Mouse (Mus musculus) midbrain, embryonic 16.5 days (tissue): ENCODE measurements around the gene Fam243. TPM values are rescaled to one million over a fixed set of nuclear protein-coding genes. Genes with fewer than 3 reads are reported as not detected.

ENCODE experiments used
- ATAC-seq: fragments of 200-750 bp; cut with Nextera tagmentation; 2 replicates; pipeline ENCODE4 v1.8.0; 2017; ENCODE audit warnings: moderate TSS enrichment
- H3K27ac ChIP-seq: fragments of 300-500 bp; sonication (generic); 2 replicates; pipeline ENCODE4 v1.5.1; 2014; ENCODE audit warnings: mild to moderate bottlenecking, low read length, mixed read lengths
- H3K27me3 ChIP-seq: fragments of 300-500 bp; sonication (generic); 2 replicates; pipeline ENCODE4 v1.6.1; 2014; ENCODE audit warnings: low read depth, low read length, mixed read lengths; ENCODE audit not compliant: control insufficient read depth, insufficient read depth
- H3K36me3 ChIP-seq: fragments of 300-500 bp; sonication (generic); 2 replicates; pipeline ENCODE4 v1.6.1; 2014; ENCODE audit warnings: mild to moderate bottlenecking, low read length, moderate library complexity, mixed read lengths; ENCODE audit not compliant: control insufficient read depth, insufficient read depth
- H3K4me1 ChIP-seq: fragments of 300-500 bp; sonication (generic); 2 replicates; pipeline ENCODE4 v1.6.1; 2014; ENCODE audit warnings: mild to moderate bottlenecking, low read length, mixed read lengths; ENCODE audit not compliant: control insufficient read depth, insufficient read depth
- H3K4me2 ChIP-seq: fragments of 300-500 bp; sonication (generic); 2 replicates; pipeline ENCODE4 v1.6.1; 2014; ENCODE audit warnings: mild to moderate bottlenecking, low read length, mixed read lengths
- H3K4me3 ChIP-seq: fragments of 300-500 bp; sonication (generic); 2 replicates; pipeline ENCODE4 v1.5.1; 2014; ENCODE audit warnings: low read depth, mild to moderate bottlenecking, low read length, moderate library complexity, mixed read lengths
- H3K9ac ChIP-seq: fragments of 300-500 bp; sonication (generic); 2 replicates; pipeline ENCODE4 v1.6.1; 2014; ENCODE audit warnings: low read depth, low read length, mixed read lengths
- H3K9me3 ChIP-seq: fragments of 300-500 bp; sonication (generic); replicated peaks from 2 replicates; pipeline ENCODE4 v1.6.1; 2014; ENCODE audit warnings: mild to moderate bottlenecking, low read length, mixed read lengths; ENCODE audit not compliant: control insufficient read depth, poor library complexity, severe bottlenecking
- WGBS: fragments of 180-500 bp; shearing (Covaris S2); extraction: QIAGEN DNeasy Blood & Tissue Kit; methylation state at CpG from one replicate; pipeline ENCODE4 v1.1.7; 2014; 5-methylcytosine and 5-hydroxymethylcytosine counted together
- polyA plus RNA-seq: library from polyadenylated mRNA; unstranded; fragments of >200 nt; fragmentation: Nextera tagmentation; extraction: Ambion mirVana; gene quantifications from 2 replicates; pipeline ENCODE4 v1.2.1, GENCODE M21; 2015

The Fam243 gene
- polyA plus RNA-seq, 1 experiment from 2014 or later: not detected

- H3K27me3 ChIP-seq: no peaks in the 10 kb centered on the region
- 85% methylated on average over 5 of the region's 5 CpGs for WGBS
These were observed 34.1 kb upstream of the Fam243 start for GRCm38 (mm10) chr16:92355366-92355765.

DNA sequence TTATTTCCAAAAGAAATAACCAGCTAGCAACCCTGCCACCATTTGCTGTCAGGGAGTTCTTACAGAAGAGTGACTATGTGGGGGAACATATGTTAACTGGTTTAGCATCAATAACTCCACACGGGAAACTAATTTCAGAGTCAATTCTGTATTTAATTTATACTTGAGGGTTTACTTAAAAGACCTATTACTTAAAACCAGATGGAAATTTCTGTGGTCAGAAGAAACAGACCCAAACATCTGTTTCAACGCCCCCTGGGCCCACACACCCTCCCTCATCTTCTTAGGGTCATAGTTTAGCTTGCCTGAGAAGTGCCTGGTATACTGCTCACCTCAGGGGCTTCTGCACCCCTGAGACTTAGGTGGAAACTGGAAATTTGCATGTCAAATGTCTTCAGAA lies 32.7 kb upstream of the Fam243 start:
- Histone ChIP-seq H3K4me1 (peaks cover 2% of the 10 kb centered on the region; the same call in 1 of the 2 replicates), H3K4me2 (no peak overlapping the region), H3K4me3 (no peak overlapping the region), H3K27ac (no peak overlapping the region), H3K9me3 (no peaks in the 10 kb centered on the region), H3K9ac (no peak overlapping the region), H3K27me3 (no peaks in the 10 kb centered on the region), H3K36me3 (no peaks in the 10 kb centered on the region)
- 72% methylated on average over 2 of the region's 2 CpGs for WGBS
- ATAC-seq: no peak

More at GRCm38 (mm10) chr16:92355366-92355765, 34.1 kb upstream of the Fam243 start:
- Histone ChIP-seq H3K4me3 (no peak overlapping the region), H3K9me3 (no peaks in the 10 kb centered on the region), H3K4me2 (no peak overlapping the region), H3K27ac (no peak overlapping the region), H3K4me1 (peaks cover 2% of the 10 kb centered on the region; the same call in 1 of the 2 replicates), H3K9ac (no peak overlapping the region), H3K36me3 (no peaks in the 10 kb centered on the region)
- ATAC-seq: no peak

DNA sequence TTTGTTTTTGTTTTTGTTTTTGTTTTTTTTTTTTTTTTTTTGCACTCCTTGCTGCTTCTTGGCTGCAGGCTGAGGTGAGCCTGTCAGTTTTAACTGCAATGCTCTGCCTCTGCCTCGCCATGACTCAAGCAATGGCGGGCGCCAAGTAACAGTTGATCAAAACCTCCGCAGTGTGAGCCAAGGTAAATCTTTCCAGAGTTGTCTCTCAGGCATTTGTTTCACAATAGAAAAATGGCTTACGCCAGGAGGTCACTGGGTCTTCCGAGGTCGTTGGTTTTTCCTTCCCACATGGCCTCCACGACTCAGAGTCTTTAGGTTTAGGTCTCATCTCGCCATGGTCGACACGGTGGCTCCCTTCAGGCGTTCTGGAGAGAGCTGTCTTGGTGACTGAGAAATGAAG lies 32.1 kb upstream of the Fam243 start:
- Histone ChIP-seq H3K9ac (no peak overlapping the region), H3K27me3 (no peaks in the 10 kb centered on the region), H3K36me3 (no peaks in the 10 kb centered on the region), H3K27ac (no peak overlapping the region), H3K9me3 (no peaks in the 10 kb centered on the region), H3K4me1 (peaks cover 2% of the 10 kb centered on the region; the same call in 1 of the 2 replicates), H3K4me3 (no peak overlapping the region), H3K4me2 (no peak overlapping the region)
- WGBS: 89% methylated on average over 12 of the region's 12 CpGs
- ATAC-seq: no peak

DNA sequence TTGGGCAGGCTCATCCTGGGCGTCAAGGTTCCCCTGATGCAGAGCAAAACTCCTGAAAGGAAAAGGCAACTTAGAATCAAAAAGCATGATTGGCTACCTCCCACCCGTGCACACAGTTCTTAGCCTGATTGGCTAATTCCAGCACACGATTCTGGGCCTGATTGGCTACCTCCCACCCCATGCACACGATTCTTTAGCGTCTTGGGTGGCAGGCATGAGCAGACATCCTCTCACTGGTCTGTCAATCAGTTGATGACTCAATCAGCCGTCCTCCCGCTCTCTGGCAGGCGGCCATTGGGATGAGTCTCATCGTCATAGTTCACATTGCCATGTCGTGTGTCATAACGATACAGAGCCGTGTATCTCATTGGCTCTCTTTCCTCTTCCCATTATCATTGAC lies 27.7 kb upstream of the Fam243 start:
- Histone ChIP-seq H3K4me2 (no peak overlapping the region), H3K4me3 (no peak overlapping the region), H3K9ac (no peak overlapping the region), H3K4me1 (no peaks in the 10 kb centered on the region), H3K27me3 (no peaks in the 10 kb centered on the region), H3K27ac (no peak overlapping the region), H3K9me3 (no peaks in the 10 kb centered on the region), H3K36me3 (no peaks in the 10 kb centered on the region)
- 0 out of 2 replicates have a peak, but pooled peaks have one; percentile 48 for ATAC-seq
- WGBS: 68% methylated on average over 12 of the region's 12 CpGs

DNA sequence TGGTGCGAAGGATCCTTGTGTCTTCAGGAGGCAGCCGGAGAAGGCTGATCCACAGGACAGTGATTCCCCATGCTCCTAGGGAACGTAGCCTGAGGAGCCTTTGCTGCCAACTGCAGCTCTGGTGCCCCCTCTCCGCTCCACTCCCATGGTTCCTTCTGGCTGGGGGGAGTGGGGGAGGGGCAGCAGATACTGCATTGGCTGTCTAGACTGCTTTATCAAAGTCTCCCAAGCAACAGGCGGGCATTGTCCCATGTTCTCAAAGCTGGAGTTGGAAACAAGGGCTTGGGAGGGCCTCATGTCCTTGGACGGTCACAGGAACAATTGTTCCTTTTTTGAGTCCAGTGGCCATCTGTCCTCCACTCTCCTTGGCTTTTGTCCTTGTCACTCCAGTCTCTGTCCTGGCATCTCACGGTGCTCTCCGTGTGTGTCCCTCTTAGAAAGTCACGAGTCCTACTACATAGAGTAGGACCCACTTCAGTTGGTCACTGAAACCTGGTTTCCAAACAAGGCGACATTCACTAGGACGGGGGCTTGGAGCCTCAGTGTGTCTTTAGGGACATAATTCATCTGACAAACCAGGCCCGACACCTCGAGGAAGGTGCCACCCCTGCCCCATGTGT lies 25.2 kb upstream of the Fam243 start:
- WGBS: 61% methylated on average over 13 of the region's 13 CpGs
- Histone ChIP-seq H3K36me3 (no peaks in the 10 kb centered on the region), H3K9ac (no peak overlapping the region), H3K4me1 (no peaks in the 10 kb centered on the region), H3K9me3 (no peaks in the 10 kb centered on the region), H3K27ac (no peak overlapping the region), H3K4me3 (no peak overlapping the region), H3K27me3 (no peaks in the 10 kb centered on the region), H3K4me2 (no peak overlapping the region)
- ATAC-seq: no peak

DNA sequence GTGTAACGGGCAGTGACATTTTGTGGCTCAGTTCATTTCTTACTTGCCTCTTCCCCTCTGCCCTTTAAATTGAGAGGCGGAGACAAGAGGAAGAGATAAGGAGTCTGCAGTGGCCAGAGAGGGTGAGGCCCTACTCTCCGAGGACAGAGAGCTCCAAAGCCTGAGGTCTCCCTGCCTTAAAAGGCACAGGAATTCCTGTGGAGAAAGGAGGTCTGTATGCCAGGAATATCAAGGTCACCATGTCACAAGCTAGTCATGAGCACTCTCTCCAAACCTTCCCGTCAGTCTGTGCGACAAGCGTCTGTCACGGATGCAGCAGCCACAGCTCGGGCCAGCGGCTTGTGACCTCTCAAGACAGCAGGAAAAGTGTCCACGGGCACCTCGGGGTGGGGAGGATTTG lies 23.9 kb upstream of the Fam243 start:
- WGBS: 64% methylated on average over 11 of the region's 11 CpGs
- no peak for ATAC-seq

GRCm38 (mm10) chr16:92340612-92341511 lies 19.6 kb upstream of the Fam243 start:
- peak overlapping the region; percentile 52 for H3K4me2 ChIP-seq
- no peak overlapping the region for H3K27ac ChIP-seq
- peak; percentile 75 for ATAC-seq
- H3K4me1 ChIP-seq: 0 out of 2 replicates have a peak, but pooled peaks cover 5% of the 10 kb centered on the region
- peak overlapping the region; percentile 28 for H3K4me3 ChIP-seq
- H3K9ac ChIP-seq: no peak overlapping the region
- 28% methylated on average over 27 of the region's 27 CpGs for WGBS
- no peaks in the 10 kb centered on the region for H3K36me3 ChIP-seq
- H3K27me3 ChIP-seq: no peaks in the 10 kb centered on the region
- no peaks in the 10 kb centered on the region for H3K9me3 ChIP-seq

More for the DNA sequence above, 23.9 kb upstream of the Fam243 start:
- Histone ChIP-seq H3K27ac (no peak overlapping the region), H3K4me3 (no peak overlapping the region), H3K36me3 (no peaks in the 10 kb centered on the region), H3K4me2 (no peak overlapping the region), H3K27me3 (no peaks in the 10 kb centered on the region), H3K4me1 (0 out of 2 replicates have a peak, but pooled peaks cover 3% of the 10 kb centered on the region), H3K9me3 (no peaks in the 10 kb centered on the region), H3K9ac (no peak overlapping the region)

DNA sequence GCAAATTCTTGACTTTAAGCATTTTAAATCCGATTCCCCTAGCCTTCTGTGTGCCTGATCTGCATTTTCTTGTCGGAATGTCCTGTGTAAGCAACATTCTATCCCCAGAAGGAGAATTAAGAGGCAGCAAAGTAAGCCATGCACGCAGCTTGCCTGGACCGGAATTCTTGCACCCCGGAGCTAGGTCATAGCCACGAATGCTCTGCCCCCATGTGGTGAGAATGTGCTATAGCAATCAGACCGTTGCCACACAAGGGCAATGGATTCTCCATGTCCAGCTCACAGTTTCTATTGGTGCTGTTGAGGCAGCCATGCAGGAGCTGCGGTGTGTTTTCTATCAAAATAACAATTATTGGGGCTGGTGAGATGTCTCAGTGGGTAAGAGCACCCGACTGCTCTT lies 15.0 kb upstream of the Fam243 start:
- Histone ChIP-seq H3K4me3 (no peak overlapping the region), H3K4me2 (no peak overlapping the region), H3K9ac (no peak overlapping the region), H3K9me3 (no peaks in the 10 kb centered on the region), H3K27me3 (no peaks in the 10 kb centered on the region), H3K36me3 (no peaks in the 10 kb centered on the region), H3K27ac (no peak overlapping the region), H3K4me1 (0 out of 2 replicates have a peak, but pooled peaks cover 4% of the 10 kb centered on the region)
- WGBS: 4% methylated on average over 9 of the region's 9 CpGs
- ATAC-seq: no peak

DNA sequence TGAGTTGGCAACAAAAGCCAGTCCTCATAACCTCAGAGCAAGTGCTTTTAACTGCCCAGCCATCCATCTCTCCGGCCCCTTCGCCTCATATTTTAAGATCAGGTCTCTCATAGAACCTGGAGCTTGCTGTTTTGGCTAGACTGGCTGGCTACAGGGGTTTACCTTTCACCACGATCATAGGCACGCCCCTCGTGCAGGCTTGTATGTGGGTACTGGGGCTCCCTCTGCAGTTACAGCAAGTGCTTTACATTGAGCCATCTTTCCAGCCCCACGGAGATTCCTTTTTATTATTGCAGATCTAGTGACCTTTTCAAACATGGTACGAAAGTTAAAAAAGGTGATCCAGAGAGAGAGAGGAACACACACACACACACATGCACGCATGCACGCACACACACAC lies 13.4 kb upstream of the Fam243 start:
- WGBS: 64% methylated on average over 9 of the region's 9 CpGs
- no peak for ATAC-seq
- no peaks in the 10 kb centered on the region for H3K9me3 ChIP-seq
- H3K4me3 ChIP-seq: no peak overlapping the region
- no peak overlapping the region for H3K4me2 ChIP-seq
- no peaks in the 10 kb centered on the region for H3K36me3 ChIP-seq
- no peaks in the 10 kb centered on the region for H3K27me3 ChIP-seq
- no peak overlapping the region for H3K27ac ChIP-seq
- no peaks in the 10 kb centered on the region for H3K4me1 ChIP-seq
- no peak overlapping the region for H3K9ac ChIP-seq
